Mouse (Mus musculus): ENCODE data around the gene Gm43191. TPM values are rescaled to one million over a fixed set of nuclear protein-coding genes. Genes with fewer than 3 reads are reported as not detected.

The Gm43191 gene
- total RNA-seq, 1 experiment, result 0.94 TPM

DNA sequence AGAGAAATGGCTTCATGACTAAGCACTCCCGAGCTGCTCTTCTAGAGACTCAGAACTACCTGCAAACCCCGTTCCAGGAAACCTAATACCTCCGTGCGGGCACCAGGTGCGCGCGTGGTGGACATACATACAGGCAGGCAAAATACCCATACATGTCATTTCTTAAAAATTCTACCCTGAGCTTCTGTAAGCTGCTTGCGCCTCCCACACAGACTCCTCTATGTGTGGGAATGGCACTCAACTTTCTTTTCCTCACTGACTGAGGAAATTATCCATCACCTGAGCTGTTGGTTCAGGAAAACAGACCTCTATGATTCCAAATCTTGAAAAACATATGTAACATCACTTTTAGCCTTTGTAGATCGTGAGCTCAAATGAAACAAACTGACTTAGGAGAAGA lies 30.4 kb downstream of the Gm43191 start:
- Histone ChIP-seq H3K9me3 (ENCODE audit: control insufficient read depth, insufficient read depth, low read depth, low read length) (no peaks in the 10 kb centered on the region), H3K9ac (ENCODE audit: insufficient read depth, low read depth, low read length, poor library complexity, severe bottlenecking) (no peak overlapping the region), H3K4me3 (ENCODE audit: insufficient read depth in 1 of 2, low read depth in 1 of 2, low read length in 2 of 2, poor library complexity in 1 of 2, severe bottlenecking in 1 of 2) (no peak overlapping the region), H3K36me3 (ENCODE audit: control insufficient read depth, insufficient read depth, low read length, poor library complexity, severe bottlenecking) (peaks cover 13% of the 10 kb centered on the region), H3K4me1 (ENCODE audit: control insufficient read depth in 2 of 2, insufficient read depth in 2 of 2, low read length in 2 of 2, poor library complexity in 1 of 2) (peaks cover 13 to 18% of the 10 kb centered on the region in 2 experiments; a peak in 3 of 4 replicates), H3K27ac (ENCODE audit: insufficient read depth, low read depth, low read length, poor library complexity, severe bottlenecking) (no peak overlapping the region)
- in situ Hi-C loops (cut with MboI; ENCODE audit: low sequenced_read_pairs in 2 of 2, unreplicated experiment in 2 of 2), result no loop called here
- DNase-seq (ENCODE audit: low read depth, low spot score), result no peak
- TF ChIP-seq ZC3H11A (IDR thresholded peaks at IDR 0.05; ENCODE audit: borderline replicate concordance, low read depth, low read length), result no peak
- no peak for TF ChIP-seq ZNF384 (IDR thresholded peaks at IDR 0.05; ENCODE audit: low read depth, low read length)
- TF ChIP-seq CHD2 (IDR thresholded peaks at IDR 0.05; ENCODE audit: low read depth, low read length), result no peak
- TF ChIP-seq HCFC1 (IDR thresholded peaks at IDR 0.05; ENCODE audit: borderline replicate concordance, insufficient read depth, low read length), result no peak
- TF ChIP-seq MAFK (IDR thresholded peaks at IDR 0.05; ENCODE audit: insufficient read depth, low read depth, low read length), result no peak

DNA sequence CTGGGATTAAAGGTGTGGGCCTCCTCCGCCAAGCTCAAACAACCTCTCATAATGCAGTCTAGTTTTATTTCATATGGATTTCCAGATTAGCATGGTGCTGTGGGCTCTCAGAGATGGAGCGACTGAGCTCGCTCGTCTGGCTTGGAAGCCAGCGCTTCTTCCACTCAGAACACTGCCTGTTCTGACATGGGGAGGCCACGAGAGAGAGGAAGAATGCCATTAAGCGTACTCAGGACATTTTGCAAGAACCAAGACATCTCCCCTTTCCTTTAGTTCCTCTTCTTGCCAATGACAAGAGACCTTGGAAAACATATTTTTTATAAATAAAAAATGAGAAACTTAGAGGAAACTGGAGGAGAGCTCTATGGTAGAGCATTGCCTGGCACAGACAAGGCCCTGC lies 32.3 kb downstream of the Gm43191 start:
- TF ChIP-seq ZC3H11A (IDR thresholded peaks at IDR 0.05; ENCODE audit: borderline replicate concordance, low read depth, low read length) (no peak), ZNF384 (IDR thresholded peaks at IDR 0.05; ENCODE audit: low read depth, low read length) (no peak), HCFC1 (IDR thresholded peaks at IDR 0.05; ENCODE audit: borderline replicate concordance, insufficient read depth, low read length) (no peak), CHD2 (IDR thresholded peaks at IDR 0.05; ENCODE audit: low read depth, low read length) (no peak), MAFK (IDR thresholded peaks at IDR 0.05; ENCODE audit: insufficient read depth, low read depth, low read length) (no peak)
- in situ Hi-C loops (cut with MboI; ENCODE audit: low sequenced_read_pairs in 2 of 2, unreplicated experiment in 2 of 2), result no loop called here
- Histone ChIP-seq H3K27ac (ENCODE audit: insufficient read depth, low read depth, low read length, poor library complexity, severe bottlenecking) (no peak overlapping the region), H3K4me1 (ENCODE audit: control insufficient read depth in 2 of 2, insufficient read depth in 2 of 2, low read length in 2 of 2, poor library complexity in 1 of 2) (peaks cover 4 to 12% of the 10 kb centered on the region in 2 experiments; a peak in 3 of 4 replicates), H3K9me3 (ENCODE audit: control insufficient read depth, insufficient read depth, low read depth, low read length) (no peaks in the 10 kb centered on the region), H3K4me3 (ENCODE audit: insufficient read depth in 1 of 2, low read depth in 1 of 2, low read length in 2 of 2, poor library complexity in 1 of 2, severe bottlenecking in 1 of 2) (no peak overlapping the region), H3K36me3 (ENCODE audit: control insufficient read depth, insufficient read depth, low read length, poor library complexity, severe bottlenecking) (peaks cover 16% of the 10 kb centered on the region), H3K9ac (ENCODE audit: insufficient read depth, low read depth, low read length, poor library complexity, severe bottlenecking) (no peak overlapping the region)
- DNase-seq (ENCODE audit: low read depth, low spot score), result no peak

DNA sequence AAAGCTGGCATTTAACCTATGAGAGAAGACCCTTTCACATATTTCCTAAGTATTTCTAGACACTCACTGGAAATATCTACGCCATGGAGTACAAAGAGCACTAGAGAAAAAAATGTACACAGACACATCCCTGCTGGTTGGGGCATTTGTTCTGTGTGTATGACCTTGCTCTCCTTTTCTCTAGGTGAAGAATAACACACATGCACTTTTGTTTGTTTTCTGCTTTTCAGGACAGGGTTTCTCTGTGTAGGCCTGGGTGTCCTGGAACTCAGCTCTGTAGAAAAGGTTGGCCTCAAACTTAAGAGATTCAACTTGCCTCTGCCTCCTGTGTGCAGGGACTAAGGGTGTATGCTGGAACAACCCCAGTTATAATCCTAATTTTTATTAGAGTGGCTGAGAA lies 34.7 kb downstream of the Gm43191 start:
- Histone ChIP-seq H3K9me3 (ENCODE audit: control insufficient read depth, insufficient read depth, low read depth, low read length) (no peaks in the 10 kb centered on the region), H3K4me1 (ENCODE audit: control insufficient read depth in 2 of 2, insufficient read depth in 2 of 2, low read length in 2 of 2, poor library complexity in 1 of 2) (peaks cover under 1 to 5% of the 10 kb centered on the region in 2 experiments; a peak in 3 of 4 replicates), H3K36me3 (ENCODE audit: control insufficient read depth, insufficient read depth, low read length, poor library complexity, severe bottlenecking) (peaks cover 26% of the 10 kb centered on the region), H3K4me3 (ENCODE audit: insufficient read depth in 1 of 2, low read depth in 1 of 2, low read length in 2 of 2, poor library complexity in 1 of 2, severe bottlenecking in 1 of 2) (no peak overlapping the region), H3K9ac (ENCODE audit: insufficient read depth, low read depth, low read length, poor library complexity, severe bottlenecking) (no peak overlapping the region), H3K27ac (ENCODE audit: insufficient read depth, low read depth, low read length, poor library complexity, severe bottlenecking) (no peak overlapping the region)
- in situ Hi-C loops (cut with MboI; ENCODE audit: low sequenced_read_pairs in 2 of 2, unreplicated experiment in 2 of 2), result no loop called here
- TF ChIP-seq ZC3H11A (IDR thresholded peaks at IDR 0.05; ENCODE audit: borderline replicate concordance, low read depth, low read length) (no peak), HCFC1 (IDR thresholded peaks at IDR 0.05; ENCODE audit: borderline replicate concordance, insufficient read depth, low read length) (no peak), MAFK (IDR thresholded peaks at IDR 0.05; ENCODE audit: insufficient read depth, low read depth, low read length) (no peak), ZNF384 (IDR thresholded peaks at IDR 0.05; ENCODE audit: low read depth, low read length) (no peak), CHD2 (IDR thresholded peaks at IDR 0.05; ENCODE audit: low read depth, low read length) (no peak)
- no peak for DNase-seq (ENCODE audit: low read depth, low spot score)

DNA sequence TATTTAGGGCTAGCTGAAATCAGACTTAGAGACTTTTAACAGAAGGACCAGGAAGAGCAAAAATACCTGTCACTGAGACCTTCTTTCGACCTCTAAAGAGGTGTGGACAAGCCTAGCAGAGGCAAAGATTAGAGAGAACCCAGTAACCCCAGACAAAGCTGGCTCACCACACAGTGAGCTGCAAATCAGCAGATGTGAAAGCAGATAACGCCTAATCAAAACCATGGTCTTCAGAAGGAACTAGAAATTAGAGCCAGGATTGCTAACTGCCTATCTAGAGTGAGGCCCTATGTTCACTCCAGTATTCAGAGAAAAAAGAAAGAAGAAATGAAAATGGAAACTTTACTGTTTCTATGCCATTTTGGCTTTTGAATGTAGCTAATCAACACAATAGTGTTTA lies 38.7 kb downstream of the Gm43191 start:
- no peaks in the 10 kb centered on the region for H3K9me3 ChIP-seq (ENCODE audit: control insufficient read depth, insufficient read depth, low read depth, low read length)
- no peak overlapping the region for H3K4me3 ChIP-seq (ENCODE audit: insufficient read depth in 1 of 2, low read depth in 1 of 2, low read length in 2 of 2, poor library complexity in 1 of 2, severe bottlenecking in 1 of 2)
- H3K27ac ChIP-seq (ENCODE audit: insufficient read depth, low read depth, low read length, poor library complexity, severe bottlenecking), result no peak overlapping the region
- no peak overlapping the region for H3K9ac ChIP-seq (ENCODE audit: insufficient read depth, low read depth, low read length, poor library complexity, severe bottlenecking)
- no peak for TF ChIP-seq MAFK (IDR thresholded peaks at IDR 0.05; ENCODE audit: insufficient read depth, low read depth, low read length)
- TF ChIP-seq ZNF384 (IDR thresholded peaks at IDR 0.05; ENCODE audit: low read depth, low read length), result no peak
- TF ChIP-seq ZC3H11A (IDR thresholded peaks at IDR 0.05; ENCODE audit: borderline replicate concordance, low read depth, low read length), result no peak
- TF ChIP-seq HCFC1 (IDR thresholded peaks at IDR 0.05; ENCODE audit: borderline replicate concordance, insufficient read depth, low read length), result no peak
- TF ChIP-seq CHD2 (IDR thresholded peaks at IDR 0.05; ENCODE audit: low read depth, low read length), result no peak
- DNase-seq (ENCODE audit: low read depth, low spot score), result no peak
- H3K4me1 ChIP-seq (ENCODE audit: control insufficient read depth in 2 of 2, insufficient read depth in 2 of 2, low read length in 2 of 2, poor library complexity in 1 of 2), result peaks cover 2 to 8% of the 10 kb centered on the region in 2 experiments; a peak in 2 of 4 replicates
- in situ Hi-C loops (cut with MboI; ENCODE audit: low sequenced_read_pairs in 2 of 2, unreplicated experiment in 2 of 2), result no loop called here
- H3K36me3 ChIP-seq (ENCODE audit: control insufficient read depth, insufficient read depth, low read length, poor library complexity, severe bottlenecking), result peaks cover 35% of the 10 kb centered on the region

Measured in ES-E14 (cell line).